Mouse (Mus musculus) stomach, postnatal 0 days (tissue): ENCODE measurements around the gene Plekha7. TPM values are rescaled to one million over a fixed set of nuclear protein-coding genes. Genes with fewer than 3 reads are reported as not detected.
A peak's percentile ranks its signal among the peaks of the same experiment; 100 is the strongest.

ENCODE experiments used
- ATAC-seq: fragments of 200-750 bp; cut with Nextera tagmentation; 2 replicates; pipeline ENCODE4 v1.8.0; 2017; ENCODE audit not compliant: low FRiP score, low TSS enrichment
- DNase-seq: peaks from one replicate; pipeline ENCODE4 v3.0.0-alpha.2; 2016; ENCODE audit warnings: low spot score
- H3K27ac ChIP-seq: fragments of 300-500 bp; sonication (generic); replicated peaks from 2 replicates; pipeline ENCODE4 v1.5.1; 2014; ENCODE audit warnings: mild to moderate bottlenecking, control low read depth
- H3K27me3 ChIP-seq: fragments of 300-500 bp; sonication (generic); 2 replicates; pipeline ENCODE4 v1.6.1; 2014; ENCODE audit warnings: low read length; ENCODE audit not compliant: control insufficient read depth, insufficient read depth
- H3K36me3 ChIP-seq: fragments of 300-500 bp; sonication (generic); 2 replicates; pipeline ENCODE4 v1.6.1; 2014; ENCODE audit warnings: low read length, mixed read lengths; ENCODE audit not compliant: control insufficient read depth, insufficient read depth
- H3K4me1 ChIP-seq: fragments of 300-500 bp; sonication (generic); replicated peaks from 2 replicates; pipeline ENCODE4 v1.6.1; 2014; ENCODE audit warnings: antibody characterized with exemption; ENCODE audit not compliant: control insufficient read depth, insufficient read depth
- H3K4me2 ChIP-seq: fragments of 300-500 bp; sonication (generic); replicated peaks from 2 replicates; pipeline ENCODE4 v1.6.1; 2014; ENCODE audit warnings: low read depth, mild to moderate bottlenecking, control low read depth, moderate library complexity
- H3K4me3 ChIP-seq: fragments of 300-500 bp; sonication (generic); 2 replicates; pipeline ENCODE4 v1.5.1; 2014; ENCODE audit warnings: low read depth, low read length, control low read depth
- H3K9ac ChIP-seq: fragments of 300-500 bp; sonication (generic); 2 replicates; pipeline ENCODE4 v1.6.1; 2014; ENCODE audit warnings: mild to moderate bottlenecking, low read length, control low read depth, mixed read lengths
- H3K9me3 ChIP-seq: fragments of 300-500 bp; sonication (generic); 2 replicates; pipeline ENCODE4 v1.6.1; 2016; ENCODE audit warnings: low read length; ENCODE audit not compliant: control insufficient read depth
- CTCF ChIP-seq: IDR thresholded peaks from 2 replicates; pipeline ENCODE4 v1.5.1; 2016; ENCODE audit warnings: antibody characterized with exemption, low read depth, mild to moderate bottlenecking, moderate library complexity
- EP300 ChIP-seq: optimal IDR thresholded peaks from 2 replicates; pipeline ENCODE3; 2016; ENCODE audit warnings: antibody characterized with exemption
- WGBS: fragments of 180-500 bp; shearing (Covaris S2); extraction: QIAGEN DNeasy Blood & Tissue Kit; methylation state at CpG from one replicate; pipeline ENCODE4 v1.1.7; 2014; 5-methylcytosine and 5-hydroxymethylcytosine counted together
- polyA plus RNA-seq: library from polyadenylated mRNA; unstranded; fragments of >200 nt; fragmentation: Nextera tagmentation; extraction: Ambion mirVana; gene quantifications from 2 replicates; pipeline ENCODE4 v1.2.1, GENCODE M21; 2015

Plekha7 gene
- polyA plus RNA-seq, 1 experiment from 2014 or later = 10.1 TPM

GRCm38 (mm10) chr7:116156894-116157143 is 151.4 kb downstream of the Plekha7 start:
- Histone ChIP-seq H3K27ac (no peak overlapping the region), H3K4me2 (no peak overlapping the region), H3K27me3 (no peaks in the 10 kb centered on the region), H3K4me1 (no peaks in the 10 kb centered on the region), H3K9ac (no peak overlapping the region), H3K36me3 (no peaks in the 10 kb centered on the region), H3K4me3 (no peak overlapping the region), H3K9me3 (no peaks in the 10 kb centered on the region)
- ATAC-seq = no peak
- TF ChIP-seq CTCF (no peak), EP300 (no peak)
- no peak for DNase-seq
- 79% methylated on average over 14 of the region's 14 CpGs for WGBS

- H3K27ac ChIP-seq = no peak overlapping the region
- 0 out of 2 replicates have a peak, but pooled peaks have one; percentile 13 for ATAC-seq
- no peak overlapping the region for H3K4me3 ChIP-seq
- no peaks in the 10 kb centered on the region for H3K4me1 ChIP-seq
- TF ChIP-seq CTCF = peak; percentile 49
- no peak for TF ChIP-seq EP300
- WGBS = 63% methylated on average over 17 of the region's 17 CpGs
- H3K36me3 ChIP-seq = no peaks in the 10 kb centered on the region
- no peaks in the 10 kb centered on the region for H3K27me3 ChIP-seq
- no peak overlapping the region for H3K4me2 ChIP-seq
- H3K9me3 ChIP-seq = no peaks in the 10 kb centered on the region
- H3K9ac ChIP-seq = no peak overlapping the region
- DNase-seq = no peak
Measured at GRCm38 (mm10) chr7:116156072-116156893, 151.9 kb downstream of the Plekha7 start.

GRCm38 (mm10) chr7:116153781-116154368 is 154.3 kb downstream of the Plekha7 start:
- TF ChIP-seq EP300 = no peak
- TF ChIP-seq CTCF = no peak
- 52% methylated on average over 2 of the region's 2 CpGs for WGBS

GRCm38 (mm10) chr7:116149568-116149967 is 158.6 kb downstream of the Plekha7 start:
- Histone ChIP-seq H3K4me1 (no peaks in the 10 kb centered on the region), H3K4me2 (no peak overlapping the region), H3K4me3 (no peak overlapping the region), H3K27ac (no peak overlapping the region), H3K9me3 (no peaks in the 10 kb centered on the region), H3K36me3 (no peaks in the 10 kb centered on the region), H3K9ac (no peak overlapping the region), H3K27me3 (no peaks in the 10 kb centered on the region)
- DNase-seq (no peak), ATAC-seq (no peak)
- 73% methylated on average over 4 of the region's 4 CpGs for WGBS
- TF ChIP-seq CTCF (no peak), EP300 (no peak)

More at GRCm38 (mm10) chr7:116153781-116154368, 154.3 kb downstream of the Plekha7 start:
- ATAC-seq = no peak
- DNase-seq = no peak
- Histone ChIP-seq H3K27ac (no peak overlapping the region), H3K9ac (no peak overlapping the region), H3K9me3 (no peaks in the 10 kb centered on the region), H3K4me3 (no peak overlapping the region), H3K36me3 (no peaks in the 10 kb centered on the region), H3K27me3 (no peaks in the 10 kb centered on the region), H3K4me1 (no peaks in the 10 kb centered on the region), H3K4me2 (no peak overlapping the region)

GRCm38 (mm10) chr7:116147114-116147513 is 161.1 kb downstream of the Plekha7 start:
- Histone ChIP-seq H3K27ac (no peak overlapping the region), H3K9me3 (no peaks in the 10 kb centered on the region), H3K9ac (no peak overlapping the region), H3K4me1 (no peaks in the 10 kb centered on the region), H3K4me3 (no peak overlapping the region), H3K36me3 (no peaks in the 10 kb centered on the region), H3K4me2 (no peak overlapping the region), H3K27me3 (no peaks in the 10 kb centered on the region)
- ATAC-seq (no peak), DNase-seq (no peak)
- 81% methylated on average over 2 of the region's 2 CpGs for WGBS
- TF ChIP-seq EP300 (no peak), CTCF (no peak)

GRCm38 (mm10) chr7:116145030-116145429 is 163.1 kb downstream of the Plekha7 start:
- WGBS = 83% methylated on average over 6 of the region's 6 CpGs
- H3K4me3 ChIP-seq = no peak overlapping the region
- H3K27me3 ChIP-seq = no peaks in the 10 kb centered on the region
- DNase-seq (no peak), ATAC-seq (no peak)
- TF ChIP-seq CTCF (no peak), EP300 (no peak)
- no peak overlapping the region for H3K4me2 ChIP-seq
- no peaks in the 10 kb centered on the region for H3K4me1 ChIP-seq
- H3K9ac ChIP-seq = no peak overlapping the region
- H3K36me3 ChIP-seq = no peaks in the 10 kb centered on the region
- H3K27ac ChIP-seq = no peak overlapping the region
- H3K9me3 ChIP-seq = no peaks in the 10 kb centered on the region
